Mouse (Mus musculus): ENCODE results near the gene Clpb. TPM values are rescaled to one million over a fixed set of nuclear protein-coding genes. Genes with fewer than 3 reads are reported as not detected.
"Not testable (repeated sequence)": the region's sequence is repeated elsewhere in the genome, so short reads cannot be mapped to it uniquely, and the experiment has no call there.

The Clpb gene
- total RNA-seq (2021) = 97.0 and 101 TPM in 2 replicates
- long read RNA-seq, experiment 1, full-length matches to known transcripts = 168 of 219 reads
- long read RNA-seq, experiment 1, partial matches to known transcripts = 44 of 219 reads
- long read RNA-seq, experiment 1, other reads (novel, unspliced or antisense) = 7 of 219 reads
- long read RNA-seq, experiment 2, full-length matches to known transcripts = 117 of 154 reads
- long read RNA-seq, experiment 2, partial matches to known transcripts = 32 of 154 reads
- long read RNA-seq, experiment 2, other reads (novel, unspliced or antisense) = 5 of 154 reads

- DNase-seq = peak; percentile 94
Observed at GRCm38 (mm10) chr7:101663514-101664159, at the start of gene Clpb. Gene Clpb, plus strand, starts transcription at chr7:101663633.

GRCm38 (mm10) chr7:101615406-101615805 lies 48.0 kb upstream of the Clpb start:
- DNase-seq = peak; percentile 88

GRCm38 (mm10) chr7:101616136-101616835 lies 47.1 kb upstream of the Clpb start:
- no peak for DNase-seq

GRCm38 (mm10) chr7:101617438-101618165 lies 45.8 kb upstream of the Clpb start:
- no peak for DNase-seq

GRCm38 (mm10) chr7:101618273-101618672 lies 45.2 kb upstream of the Clpb start:
- no peak for DNase-seq

- peak; percentile 65 for DNase-seq
Observed at GRCm38 (mm10) chr7:101620373-101620772, 43.1 kb upstream of the Clpb start.

- DNase-seq = not testable (repeated sequence)
Observed at GRCm38 (mm10) chr7:101621861-101622260, 41.6 kb upstream of the Clpb start.

GRCm38 (mm10) chr7:101624283-101624682 lies 39.1 kb upstream of the Clpb start:
- no peak for DNase-seq

GRCm38 (mm10) chr7:101627166-101627565 lies 36.3 kb upstream of the Clpb start:
- not testable (repeated sequence) for DNase-seq

- DNase-seq = no peak
Observed at GRCm38 (mm10) chr7:101628481-101628880, 35.0 kb upstream of the Clpb start.

GRCm38 (mm10) chr7:101633629-101634177 lies 29.7 kb upstream of the Clpb start:
- DNase-seq = no peak

- no peak for DNase-seq
Observed at GRCm38 (mm10) chr7:101634513-101634912, 28.9 kb upstream of the Clpb start.

GRCm38 (mm10) chr7:101636056-101636455 lies 27.4 kb upstream of the Clpb start:
- DNase-seq = no peak

- no peak for DNase-seq
Observed at GRCm38 (mm10) chr7:101643879-101644278, 19.6 kb upstream of the Clpb start.

- no peak for DNase-seq
Observed at GRCm38 (mm10) chr7:101649729-101650128, 13.7 kb upstream of the Clpb start.

- DNase-seq = peak; percentile 57
Observed at GRCm38 (mm10) chr7:101650565-101650964, 12.9 kb upstream of the Clpb start.

GRCm38 (mm10) chr7:101653681-101654209 lies 9.7 kb upstream of the Clpb start:
- peak; percentile 39 for DNase-seq

GRCm38 (mm10) chr7:101654936-101655335 lies 8.5 kb upstream of the Clpb start:
- DNase-seq = peak; percentile 80

- no peak for DNase-seq
Observed at GRCm38 (mm10) chr7:101662006-101662405, 1.4 kb upstream of the Clpb start.

- peak; percentile 69 for DNase-seq
Observed at GRCm38 (mm10) chr7:101666581-101666980, 3.1 kb downstream of the Clpb start.

GRCm38 (mm10) chr7:101671601-101672280 lies 8.3 kb downstream of the Clpb start:
- no peak for DNase-seq

All from adrenal gland, postnatal 14 days (tissue).